Mouse (Mus musculus) midbrain, embryonic 10.5 days (tissue): ENCODE results near the gene Etv5. TPM values are rescaled to one million over a fixed set of nuclear protein-coding genes. Genes with fewer than 3 reads are reported as not detected.

Experiments
- DNase-seq: peaks from one replicate; pipeline ENCODE4 v3.0.0-alpha.2; 2017; ENCODE audit warnings: low spot score
- H3K27ac ChIP-seq: fragments of 300-500 bp; sonication (generic); replicated peaks from 2 replicates; pipeline ENCODE4 v1.5.1; 2016; ENCODE audit warnings: mild to moderate bottlenecking
- H3K27me3 ChIP-seq: fragments of 300-500 bp; sonication (generic); 2 replicates; pipeline ENCODE4 v1.6.1; 2016; ENCODE audit warnings: low read depth, mild to moderate bottlenecking; ENCODE audit not compliant: poor library complexity, severe bottlenecking
- H3K36me3 ChIP-seq: fragments of 300-500 bp; sonication (generic); 2 replicates; pipeline ENCODE4 v1.6.1; 2016; ENCODE audit warnings: mild to moderate bottlenecking, moderate library complexity
- H3K4me1 ChIP-seq: fragments of 300-500 bp; sonication (generic); 2 replicates; pipeline ENCODE4 v1.6.1; 2016
- H3K4me3 ChIP-seq: fragments of 300-500 bp; sonication (generic); 2 replicates; pipeline ENCODE4 v1.5.1; 2016; ENCODE audit warnings: mild to moderate bottlenecking, moderate library complexity
- H3K9me3 ChIP-seq: fragments of 300-500 bp; sonication (generic); replicated peaks from 2 replicates; pipeline ENCODE4 v1.6.1; 2016; ENCODE audit warnings: mild to moderate bottlenecking
- WGBS: fragments of 180-500 bp; shearing (Covaris S2); methylation state at CpG from one replicate; pipeline ENCODE4 v1.1.7; 2016; 5-methylcytosine and 5-hydroxymethylcytosine counted together
- polyA plus RNA-seq: library from polyadenylated mRNA; unstranded; fragments of >200 nt; fragmentation: Nextera tagmentation; extraction: Ambion mirVana; gene quantifications from 2 replicates; pipeline ENCODE4 v1.2.1, GENCODE M21; 2016

Gene Etv5
- polyA plus RNA-seq, 1 experiment from 2014 or later, result 20.6 TPM

- Histone ChIP-seq H3K4me1 (peaks cover 35% of the 10 kb centered on the region), H3K27me3 (peaks cover 45% of the 10 kb centered on the region), H3K4me3 (no peak overlapping the region), H3K9me3 (no peaks in the 10 kb centered on the region), H3K36me3 (peaks cover 15% of the 10 kb centered on the region; the same call in 1 of the 2 replicates), H3K27ac (no peak overlapping the region)
- DNase-seq, result no peak
- 80% methylated on average over 7 of the region's 7 CpGs for WGBS
Observed at GRCm38 (mm10) chr16:22426866-22427265, 12.7 kb downstream of the Etv5 start.

- H3K4me1 ChIP-seq, result peaks cover 7% of the 10 kb centered on the region
- WGBS, result 89% methylated on average over 5 of the region's 5 CpGs
- no peak overlapping the region for H3K27ac ChIP-seq
- no peak for DNase-seq
- no peaks in the 10 kb centered on the region for H3K9me3 ChIP-seq
- H3K4me3 ChIP-seq, result no peak overlapping the region
- H3K27me3 ChIP-seq, result 0 out of 2 replicates have a peak, but pooled peaks cover 14% of the 10 kb centered on the region
- H3K36me3 ChIP-seq, result peaks cover 25% of the 10 kb centered on the region; the same call in 1 of the 2 replicates
Observed at GRCm38 (mm10) chr16:22422256-22422655, 17.3 kb downstream of the Etv5 start.

- Histone ChIP-seq H3K9me3 (no peaks in the 10 kb centered on the region), H3K4me3 (no peak overlapping the region), H3K4me1 (peaks cover 16% of the 10 kb centered on the region), H3K27me3 (no peaks in the 10 kb centered on the region), H3K27ac (no peak overlapping the region), H3K36me3 (peaks cover 17% of the 10 kb centered on the region; the same call in 1 of the 2 replicates)
- no peak for DNase-seq
- WGBS, result 93% methylated on average over 7 of the region's 7 CpGs
Observed at GRCm38 (mm10) chr16:22417931-22418330, 21.6 kb downstream of the Etv5 start.

- no peaks in the 10 kb centered on the region for H3K27me3 ChIP-seq
- WGBS, result 84% methylated on average over 8 of the region's 8 CpGs
- no peak for DNase-seq
Observed at GRCm38 (mm10) chr16:22417044-22417443, 22.5 kb downstream of the Etv5 start.

GRCm38 (mm10) chr16:22416140-22416848 is 23.2 kb downstream of the Etv5 start:
- DNase-seq, result no peak
- H3K36me3 ChIP-seq, result peaks cover 26% of the 10 kb centered on the region
- H3K27me3 ChIP-seq, result no peaks in the 10 kb centered on the region
- 62% methylated on average over 6 of the region's 6 CpGs for WGBS
- H3K4me3 ChIP-seq, result no peak overlapping the region
- H3K4me1 ChIP-seq, result peaks cover 19% of the 10 kb centered on the region
- no peaks in the 10 kb centered on the region for H3K9me3 ChIP-seq
- H3K27ac ChIP-seq, result no peak overlapping the region

More at GRCm38 (mm10) chr16:22417044-22417443, 22.5 kb downstream of the Etv5 start:
- Histone ChIP-seq H3K36me3 (peaks cover 19% of the 10 kb centered on the region; the same call in 1 of the 2 replicates), H3K9me3 (no peaks in the 10 kb centered on the region), H3K27ac (no peak overlapping the region), H3K4me3 (no peak overlapping the region), H3K4me1 (peaks cover 19% of the 10 kb centered on the region)

- no peaks in the 10 kb centered on the region for H3K27me3 ChIP-seq
- peaks cover 14% of the 10 kb centered on the region for H3K4me1 ChIP-seq
- peaks cover 37% of the 10 kb centered on the region for H3K36me3 ChIP-seq
- no peaks in the 10 kb centered on the region for H3K9me3 ChIP-seq
- no peak overlapping the region for H3K27ac ChIP-seq
- WGBS, result 90% methylated on average over 9 of the region's 9 CpGs
- no peak for DNase-seq
- no peak overlapping the region for H3K4me3 ChIP-seq
Observed at GRCm38 (mm10) chr16:22414205-22414754, 25.2 kb downstream of the Etv5 start.

- Histone ChIP-seq H3K27ac (no peak overlapping the region), H3K4me1 (peaks cover 20% of the 10 kb centered on the region), H3K4me3 (no peak overlapping the region), H3K9me3 (no peaks in the 10 kb centered on the region), H3K27me3 (no peaks in the 10 kb centered on the region), H3K36me3 (peaks cover 30% of the 10 kb centered on the region)
- WGBS, result 68% methylated on average over 16 of the region's 16 CpGs
- no peak for DNase-seq
Observed at GRCm38 (mm10) chr16:22412459-22413229, 26.9 kb downstream of the Etv5 start.

- 61% methylated on average over 11 of the region's 11 CpGs for WGBS
- DNase-seq, result no peak
- no peak overlapping the region for H3K4me3 ChIP-seq
- peaks cover 20% of the 10 kb centered on the region for H3K4me1 ChIP-seq
- H3K27ac ChIP-seq, result no peak overlapping the region
- no peaks in the 10 kb centered on the region for H3K9me3 ChIP-seq
- H3K27me3 ChIP-seq, result no peaks in the 10 kb centered on the region
- peaks cover 30% of the 10 kb centered on the region for H3K36me3 ChIP-seq
Observed at GRCm38 (mm10) chr16:22411764-22412163, 27.8 kb downstream of the Etv5 start.

- Histone ChIP-seq H3K4me1 (peaks cover 15% of the 10 kb centered on the region), H3K4me3 (no peak overlapping the region), H3K27me3 (no peaks in the 10 kb centered on the region), H3K36me3 (peaks cover 41% of the 10 kb centered on the region), H3K27ac (no peak overlapping the region), H3K9me3 (no peaks in the 10 kb centered on the region)
- DNase-seq, result no peak
- WGBS, result 84% methylated on average over 5 of the region's 5 CpGs
Observed at GRCm38 (mm10) chr16:22410000-22410399, 29.5 kb downstream of the Etv5 start.

GRCm38 (mm10) chr16:22408642-22409360 is 30.7 kb downstream of the Etv5 start:
- DNase-seq, result no peak
- Histone ChIP-seq H3K4me1 (peaks cover 12% of the 10 kb centered on the region; the same call in 1 of the 2 replicates), H3K27ac (no peak overlapping the region), H3K4me3 (no peak overlapping the region), H3K36me3 (peaks cover 41% of the 10 kb centered on the region), H3K27me3 (no peaks in the 10 kb centered on the region), H3K9me3 (no peaks in the 10 kb centered on the region)
- WGBS, result 83% methylated on average over 8 of the region's 8 CpGs

GRCm38 (mm10) chr16:22406747-22407146 is 32.8 kb downstream of the Etv5 start:
- Histone ChIP-seq H3K36me3 (peaks cover 38% of the 10 kb centered on the region), H3K27ac (no peak overlapping the region), H3K27me3 (no peaks in the 10 kb centered on the region), H3K4me1 (peaks cover 14% of the 10 kb centered on the region; the same call in 1 of the 2 replicates), H3K9me3 (no peaks in the 10 kb centered on the region), H3K4me3 (no peak overlapping the region)
- DNase-seq, result no peak
- 86% methylated on average over 4 of the region's 4 CpGs for WGBS

GRCm38 (mm10) chr16:22406050-22406449 is 33.5 kb downstream of the Etv5 start:
- Histone ChIP-seq H3K27me3 (no peaks in the 10 kb centered on the region), H3K4me3 (no peak overlapping the region), H3K36me3 (peaks cover 36% of the 10 kb centered on the region), H3K4me1 (peaks cover 14% of the 10 kb centered on the region; the same call in 1 of the 2 replicates), H3K27ac (no peak overlapping the region), H3K9me3 (no peaks in the 10 kb centered on the region)
- no peak for DNase-seq
- 76% methylated on average over 4 of the region's 4 CpGs for WGBS
